ENCODE assay signal across 8 mouse cellular contexts in the genomic region with DNA sequence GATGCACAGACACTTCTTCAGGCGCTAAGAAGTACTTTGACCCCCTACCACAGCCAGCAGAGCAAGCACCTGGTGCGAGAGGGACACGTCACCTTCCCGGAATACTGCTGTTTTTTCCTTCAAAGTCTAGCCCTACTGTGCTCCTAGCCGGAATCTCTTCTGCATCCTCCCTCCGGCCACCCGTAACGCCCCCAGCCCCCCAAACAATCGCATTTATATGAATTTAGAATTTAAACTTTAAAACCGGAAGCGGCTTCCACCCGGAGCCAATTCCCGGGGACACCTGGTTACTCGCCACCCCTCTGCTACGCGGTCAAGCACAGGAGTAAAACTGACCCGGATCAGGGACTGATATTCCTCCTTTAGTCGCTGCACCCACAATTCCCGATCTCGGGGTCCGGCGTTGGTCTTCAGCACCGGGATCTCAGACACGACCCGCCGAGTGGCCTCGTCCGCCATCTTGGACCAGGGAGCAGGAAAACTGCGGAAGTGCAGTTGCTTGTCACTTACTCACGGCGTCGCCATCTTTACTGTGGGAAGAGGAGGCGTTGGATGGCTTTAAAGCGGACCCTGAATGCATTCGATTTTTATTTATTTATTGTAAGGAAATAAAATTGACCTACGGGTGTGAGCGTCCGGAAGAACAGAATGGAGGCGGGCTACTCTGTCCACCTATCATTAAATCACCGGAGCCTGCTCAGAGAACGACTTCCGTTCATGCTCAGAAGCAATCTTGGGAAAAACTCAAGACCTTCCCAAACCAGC. TPM values are rescaled to one million over a fixed set of nuclear protein-coding genes. Genes with fewer than 3 reads are reported as not detected.
A peak's percentile ranks its signal among the peaks of the same experiment; 100 is the strongest.
DNase-seq lines count a peak whose midpoint lies in the region; ATAC-seq lines count a peak whose summit lies in the region.

A gene (minus strand): TSS at position 727 of the 765 bp plus-strand sequence.

- peaks cover 16% of the 10 kb centered on the region for H3K27me3 ChIP-seq in embryonic facial prominence, embryonic 14.5 days (replicated peaks; ENCODE audit: control insufficient read depth, insufficient read depth, low read length)
- peaks cover 17% of the 10 kb centered on the region for H3K27me3 ChIP-seq in limb, embryonic 12.5 days
- 0 out of 2 replicates have a peak, but pooled peaks cover 9% of the 10 kb centered on the region for H3K27me3 ChIP-seq in midbrain, embryonic 14.5 days (ENCODE audit: control insufficient read depth, insufficient read depth, low read length)

- H3K27ac ChIP-seq in embryonic facial prominence, embryonic 14.5 days (replicated peaks; ENCODE audit: low read depth, low read length): peak within 1 kb of the TSS; percentile 95
- H3K27ac ChIP-seq in limb, embryonic 12.5 days: peak within 1 kb of the TSS; percentile 96
- peak within 1 kb of the TSS; percentile 90 for H3K27ac ChIP-seq in midbrain, embryonic 14.5 days (replicated peaks; ENCODE audit: low read depth, low read length)

- H3K4me1 ChIP-seq in embryonic facial prominence, embryonic 14.5 days (ENCODE audit: control insufficient read depth, insufficient read depth, low read length): peaks cover 8% of the 10 kb centered on the region; the same call in 1 of the 2 replicates
- H3K4me1 ChIP-seq in limb, embryonic 12.5 days (replicated peaks): peaks cover 9% of the 10 kb centered on the region
- H3K4me1 ChIP-seq in midbrain, embryonic 14.5 days (ENCODE audit: control insufficient read depth, insufficient read depth, low read length): peaks cover 9% of the 10 kb centered on the region

- DNase-seq in 416B (ENCODE audit: low read depth): peak; percentile 96
- DNase-seq in adrenal gland, postnatal 36 days: peak; percentile 80 to 82
- DNase-seq in embryonic facial prominence, embryonic 14.5 days (ENCODE audit: low spot score): peak; percentile 95
- DNase-seq in heart, adult 8-10 months (ENCODE audit: low spot score): peak; percentile 88
- DNase-seq in kidney, adult 8-10 months: peak; percentile 87 to 88
- peak; percentile 92 for DNase-seq in midbrain, embryonic 14.5 days
- peak; percentile 77 for DNase-seq in spleen, adult 12 weeks (ENCODE audit: low spot score)

- peak within 1 kb of the TSS; percentile 85 for H3K9ac ChIP-seq in embryonic facial prominence, embryonic 14.5 days (ENCODE audit: low read depth, low read length)
- peak within 1 kb of the TSS; percentile 82 for H3K9ac ChIP-seq in limb, embryonic 12.5 days (replicated peaks)
- H3K9ac ChIP-seq in midbrain, embryonic 14.5 days (replicated peaks; ENCODE audit: low read length): peak within 1 kb of the TSS; percentile 81

- H3K4me2 ChIP-seq in embryonic facial prominence, embryonic 14.5 days (ENCODE audit: low read depth, low read length): peak within 1 kb of the TSS; percentile 73
- H3K4me2 ChIP-seq in limb, embryonic 12.5 days: peak within 1 kb of the TSS; percentile 65
- peak within 1 kb of the TSS; percentile 74 for H3K4me2 ChIP-seq in midbrain, embryonic 14.5 days (ENCODE audit: low read length)

- peak within 1 kb of the TSS; percentile 72 for H3K4me3 ChIP-seq in embryonic facial prominence, embryonic 14.5 days (ENCODE audit: low read depth, low read length)
- H3K4me3 ChIP-seq in limb, embryonic 12.5 days (replicated peaks): peak within 1 kb of the TSS; percentile 66
- peak within 1 kb of the TSS; percentile 76 for H3K4me3 ChIP-seq in midbrain, embryonic 14.5 days (replicated peaks; ENCODE audit: low read depth, low read length)

- H3K9me3 ChIP-seq in embryonic facial prominence, embryonic 14.5 days (ENCODE audit: control insufficient read depth, low read length): no peaks in the 10 kb centered on the region
- H3K9me3 ChIP-seq in limb, embryonic 12.5 days: no peaks in the 10 kb centered on the region
- no peaks in the 10 kb centered on the region for H3K9me3 ChIP-seq in midbrain, embryonic 14.5 days (ENCODE audit: control insufficient read depth, low read length)

- 0% methylated on average over 42 of the region's 42 CpGs for WGBS in embryonic facial prominence, embryonic 14.5 days
- under 1% methylated on average over 42 of the region's 42 CpGs for WGBS in limb, embryonic 12.5 days
- under 1% methylated on average over 42 of the region's 42 CpGs for WGBS in midbrain, embryonic 14.5 days

- peaks cover 7% of the 10 kb centered on the region; the same call in 1 of the 2 replicates for H3K36me3 ChIP-seq in embryonic facial prominence, embryonic 14.5 days (ENCODE audit: control insufficient read depth, insufficient read depth, low read length)
- peaks cover 8% of the 10 kb centered on the region for H3K36me3 ChIP-seq in limb, embryonic 12.5 days
- peaks cover 6% of the 10 kb centered on the region; the same call in 1 of the 2 replicates for H3K36me3 ChIP-seq in midbrain, embryonic 14.5 days (ENCODE audit: control insufficient read depth, insufficient read depth, low read length)

- ATAC-seq in embryonic facial prominence, embryonic 14.5 days (ENCODE audit: low read depth): peak; percentile 83
- ATAC-seq in limb, embryonic 12.5 days (ENCODE audit: insufficient number of reproducible peaks, insufficient read depth, low FRiP score, low TSS enrichment, low read depth): peak; percentile 61
- ATAC-seq in midbrain, embryonic 14.5 days (ENCODE audit: low FRiP score, low TSS enrichment): peak; percentile 86

RNA-seq across cellular contexts. Expression of the gene that starts here (rescaled TPM):
- total RNA-seq in adrenal gland, postnatal 36 days (2021): 100 to 1,000 TPM; 162 to 182 TPM
- 110 and 117 TPM in 2 replicates for polyA plus RNA-seq in embryonic facial prominence, embryonic 14.5 days (2014; fragmentation: Nextera tagmentation; extraction: Ambion mirVana)
- total RNA-seq in heart, adult 8-10 months (2022): 10 to 100 TPM; 88.2 to 96.3 (median 90.7) TPM
- 108 and 111 TPM in 2 replicates for polyA plus RNA-seq in limb, embryonic 12.5 days (2016; fragmentation: Nextera tagmentation; extraction: Ambion mirVana)
- polyA plus RNA-seq in midbrain, embryonic 14.5 days (2014; fragmentation: Nextera tagmentation; extraction: Ambion mirVana): 120 and 132 TPM in 2 replicates

Comparison
In these comparisons a context has a peak if more than half of its experiments do, and no peak if none do; other contexts are left out.
1. Peak in every context shown above with its lines: DNase-seq, ATAC-seq, H3K4me3 ChIP-seq and H3K27ac ChIP-seq.